Mouse (Mus musculus) lung, adult 2 months (tissue): ENCODE measurements at regions not wholly inside any gene's neighbourhood (a gene's known extent, or its start where the extent isn't known, plus 50 kb on each side); places are given as distances from the start of the nearest gene placed in this dataset.

ENCODE experiments used
- CTCF ChIP-seq: fragments of 200-500 bp; IDR thresholded peaks from 2 replicates; pipeline ENCODE4 v1.5.1; 2011; ENCODE audit warnings: mild to moderate bottlenecking, low read length, control low read depth; ENCODE audit not compliant: insufficient read depth
- POLR2A ChIP-seq: fragments of 200-500 bp; IDR thresholded peaks from 2 replicates; pipeline ENCODE4 v1.6.1; 2011; ENCODE audit warnings: low read depth, mild to moderate bottlenecking, control low read depth, low read length, borderline replicate concordance; ENCODE audit errors: extremely low read depth

DNA sequence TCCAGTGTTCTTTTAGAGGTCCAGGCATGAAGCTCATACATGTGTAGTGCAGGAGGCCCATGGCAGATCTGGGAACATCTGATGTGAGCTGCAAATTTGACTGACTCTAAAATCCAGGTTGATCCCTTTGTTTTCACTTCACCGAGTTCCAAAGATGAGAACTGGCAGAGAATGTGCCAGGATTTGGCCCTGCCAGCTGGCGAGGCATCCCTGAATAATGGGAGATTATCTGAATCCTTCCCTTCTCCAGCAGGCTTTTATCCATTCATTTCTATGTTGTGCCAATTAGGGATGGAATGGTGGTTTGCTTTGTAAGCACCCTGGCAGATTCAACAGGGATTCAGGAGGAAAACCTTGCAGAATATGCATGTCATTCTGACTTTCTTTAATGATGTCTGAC lies 318.7 kb upstream of the Fam98a start:
- TF ChIP-seq POLR2A, result no peak
- TF ChIP-seq CTCF, result no peak
